Mouse (Mus musculus) liver, embryonic 14.5 days (tissue): ENCODE measurements around the gene Tox4.

ENCODE experiments used
- CTCF ChIP-seq: IDR thresholded peaks from 2 replicates; pipeline ENCODE4 v1.5.1; 2016; ENCODE audit warnings: antibody characterized with exemption, low read depth, control low read depth
- EP300 ChIP-seq: IDR thresholded peaks from 2 replicates; pipeline ENCODE4 v1.6.1; 2016; ENCODE audit warnings: antibody characterized with exemption, low read depth

DNA sequence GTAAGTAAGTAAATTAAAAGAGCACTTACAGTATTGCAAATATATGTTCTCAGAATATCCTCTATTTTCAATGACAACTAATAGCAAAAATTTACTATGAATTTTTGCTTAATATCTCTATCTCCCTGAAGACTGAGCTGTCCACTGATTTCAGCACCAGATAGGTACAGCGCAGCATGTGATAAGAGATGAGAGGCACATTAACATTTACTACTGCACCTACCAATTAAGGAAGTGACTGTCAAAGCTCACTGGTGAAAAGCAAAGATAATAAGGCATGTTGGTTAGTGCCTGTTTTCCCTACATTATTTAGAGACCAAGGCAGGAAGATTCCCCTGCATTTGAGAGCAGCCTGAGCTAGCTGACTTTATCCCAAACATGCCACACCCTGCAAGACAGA, 42.7 kb upstream of the Tox4 start:
- no peak for TF ChIP-seq CTCF
- no peak for TF ChIP-seq EP300
